Mouse (Mus musculus) CH12.LX (cell line): Measurements from ENCODE around the gene Manbal.

Source experiments
- BHLHE40 ChIP-seq: IDR thresholded peaks from 2 replicates; pipeline ENCODE4 v1.6.1; 2011; ENCODE audit warnings: mild to moderate bottlenecking, low read depth, low read length, improper control_type of control experiment
- CTCF ChIP-seq, 2 experiments: IDR thresholded peaks in 1 of 2; conservative IDR thresholded peaks in 1 of 2; 2 replicates each; pipeline ENCODE4 v1.5.1; 2011 to 2012; ENCODE audit warnings: low read depth in 2 of 2, low read length in 2 of 2, improper control_type of control experiment in 1 of 2, inconsistent platforms in 1 of 2, mild to moderate bottlenecking in 1 of 2, moderate library complexity in 1 of 2
- ELF1 ChIP-seq: IDR thresholded peaks from 2 replicates; pipeline ENCODE4 v1.6.1; 2014; ENCODE audit warnings: low read depth, mild to moderate bottlenecking, inconsistent platforms, low read length, improper control_type of control experiment
- EP300 ChIP-seq: IDR thresholded peaks from 2 replicates; pipeline ENCODE4 v1.6.1; 2011; ENCODE audit warnings: low read length, improper control_type of control experiment
- MAFK ChIP-seq: IDR thresholded peaks from 2 replicates; pipeline ENCODE4 v1.6.1; 2011; ENCODE audit warnings: low read length, improper control_type of control experiment; ENCODE audit not compliant: insufficient replicate concordance
- MAX ChIP-seq: IDR thresholded peaks from 2 replicates; pipeline ENCODE4 v1.6.1; 2011; ENCODE audit warnings: low read length, improper control_type of control experiment
- POLR2A ChIP-seq: IDR thresholded peaks from 2 replicates; pipeline ENCODE4 v1.6.1; 2011; ENCODE audit warnings: low read depth, mild to moderate bottlenecking, improper control_type of control experiment, low read length
- RAD21 ChIP-seq: IDR thresholded peaks from 2 replicates; pipeline ENCODE4 v1.6.1; 2011; ENCODE audit warnings: low read depth, mild to moderate bottlenecking, low read length, improper control_type of control experiment, moderate library complexity
- TBP ChIP-seq: conservative IDR thresholded peaks from 2 replicates; pipeline ENCODE4 v1.6.1; 2011; ENCODE audit warnings: low read depth, low read length, improper control_type of control experiment

GRCm38 (mm10) chr2:157437123-157437522 is 69.7 kb downstream of the Manbal start:
- TF ChIP-seq MAFK (no peak), MAX (no peak), EP300 (no peak), CTCF (conservative IDR thresholded peaks at IDR 0.05 in 1 of 2, IDR thresholded peaks at IDR 0.05 in 1 of 2; ENCODE audit: low read depth in 2 of 2, low read length in 2 of 2) (no peak), TBP (no peak), POLR2A (no peak), BHLHE40 (no peak), ELF1 (no peak), RAD21 (no peak)
